Mouse (Mus musculus): Measurements from ENCODE around the gene Limch1. TPM values are rescaled to one million over a fixed set of nuclear protein-coding genes. Genes with fewer than 3 reads are reported as not detected.

The Limch1 gene
- total RNA-seq, 1 experiment: 7.5 TPM

- no peak for DNase-seq (ENCODE audit: low read depth, low spot score)
- Histone ChIP-seq H3K27ac (ENCODE audit: insufficient read depth, low read depth, low read length, poor library complexity, severe bottlenecking) (no peak overlapping the region), H3K4me3 (ENCODE audit: insufficient read depth in 1 of 2, low read depth in 1 of 2, low read length in 2 of 2, poor library complexity in 1 of 2, severe bottlenecking in 1 of 2) (no peak overlapping the region), H3K9me3 (ENCODE audit: control insufficient read depth, insufficient read depth, low read depth, low read length) (no peaks in the 10 kb centered on the region), H3K36me3 (ENCODE audit: control insufficient read depth, insufficient read depth, low read length, poor library complexity, severe bottlenecking) (no peaks in the 10 kb centered on the region), H3K9ac (ENCODE audit: insufficient read depth, low read depth, low read length, poor library complexity, severe bottlenecking) (no peak overlapping the region), H3K4me1 (ENCODE audit: control insufficient read depth in 2 of 2, insufficient read depth in 2 of 2, low read length in 2 of 2, poor library complexity in 1 of 2) (no peaks in the 10 kb centered on the region)
- no peak for TF ChIP-seq MAFK (IDR thresholded peaks at IDR 0.05; ENCODE audit: insufficient read depth, low read depth, low read length)
- no peak for TF ChIP-seq ZNF384 (IDR thresholded peaks at IDR 0.05; ENCODE audit: low read depth, low read length)
- TF ChIP-seq ZC3H11A (IDR thresholded peaks at IDR 0.05; ENCODE audit: borderline replicate concordance, low read depth, low read length): no peak
- no peak for TF ChIP-seq HCFC1 (IDR thresholded peaks at IDR 0.05; ENCODE audit: borderline replicate concordance, insufficient read depth, low read length)
- no peak for TF ChIP-seq CHD2 (IDR thresholded peaks at IDR 0.05; ENCODE audit: low read depth, low read length)
- in situ Hi-C loops (cut with MboI; ENCODE audit: low sequenced_read_pairs in 2 of 2, unreplicated experiment in 2 of 2): no loop called here
Measured at GRCm38 (mm10) chr5:67025581-67025980, 280.0 kb downstream of the Limch1 start.

GRCm38 (mm10) chr5:67028786-67029185 is 283.2 kb downstream of the Limch1 start:
- TF ChIP-seq CHD2 (IDR thresholded peaks at IDR 0.05; ENCODE audit: low read depth, low read length) (no peak), ZC3H11A (IDR thresholded peaks at IDR 0.05; ENCODE audit: borderline replicate concordance, low read depth, low read length) (no peak), MAFK (IDR thresholded peaks at IDR 0.05; ENCODE audit: insufficient read depth, low read depth, low read length) (no peak), HCFC1 (IDR thresholded peaks at IDR 0.05; ENCODE audit: borderline replicate concordance, insufficient read depth, low read length) (no peak), ZNF384 (IDR thresholded peaks at IDR 0.05; ENCODE audit: low read depth, low read length) (no peak)
- no peak overlapping the region for H3K4me3 ChIP-seq (ENCODE audit: insufficient read depth in 1 of 2, low read depth in 1 of 2, low read length in 2 of 2, poor library complexity in 1 of 2, severe bottlenecking in 1 of 2)
- no peak overlapping the region for H3K27ac ChIP-seq (ENCODE audit: insufficient read depth, low read depth, low read length, poor library complexity, severe bottlenecking)
- H3K9ac ChIP-seq (ENCODE audit: insufficient read depth, low read depth, low read length, poor library complexity, severe bottlenecking): no peak overlapping the region
- DNase-seq (ENCODE audit: low read depth, low spot score): no peak
- in situ Hi-C loops (cut with MboI; ENCODE audit: low sequenced_read_pairs in 2 of 2, unreplicated experiment in 2 of 2): no loop called here
- H3K9me3 ChIP-seq (ENCODE audit: control insufficient read depth, insufficient read depth, low read depth, low read length): no peaks in the 10 kb centered on the region
- no peaks in the 10 kb centered on the region for H3K36me3 ChIP-seq (ENCODE audit: control insufficient read depth, insufficient read depth, low read length, poor library complexity, severe bottlenecking)
- H3K4me1 ChIP-seq (ENCODE audit: control insufficient read depth in 2 of 2, insufficient read depth in 2 of 2, low read length in 2 of 2, poor library complexity in 1 of 2): no peaks in the 10 kb centered on the region

- Histone ChIP-seq H3K9ac (ENCODE audit: insufficient read depth, low read depth, low read length, poor library complexity, severe bottlenecking) (no peak overlapping the region), H3K4me1 (ENCODE audit: control insufficient read depth in 2 of 2, insufficient read depth in 2 of 2, low read length in 2 of 2, poor library complexity in 1 of 2) (no peaks in the 10 kb centered on the region), H3K36me3 (ENCODE audit: control insufficient read depth, insufficient read depth, low read length, poor library complexity, severe bottlenecking) (no peaks in the 10 kb centered on the region), H3K27ac (ENCODE audit: insufficient read depth, low read depth, low read length, poor library complexity, severe bottlenecking) (no peak overlapping the region), H3K4me3 (ENCODE audit: insufficient read depth in 1 of 2, low read depth in 1 of 2, low read length in 2 of 2, poor library complexity in 1 of 2, severe bottlenecking in 1 of 2) (no peak overlapping the region), H3K9me3 (ENCODE audit: control insufficient read depth, insufficient read depth, low read depth, low read length) (no peaks in the 10 kb centered on the region)
- in situ Hi-C loops (cut with MboI; ENCODE audit: low sequenced_read_pairs in 2 of 2, unreplicated experiment in 2 of 2): no loop called here
- no peak for DNase-seq (ENCODE audit: low read depth, low spot score)
- TF ChIP-seq ZC3H11A (IDR thresholded peaks at IDR 0.05; ENCODE audit: borderline replicate concordance, low read depth, low read length) (no peak), CHD2 (IDR thresholded peaks at IDR 0.05; ENCODE audit: low read depth, low read length) (no peak), ZNF384 (IDR thresholded peaks at IDR 0.05; ENCODE audit: low read depth, low read length) (no peak)
Measured at GRCm38 (mm10) chr5:67029946-67030345, 284.3 kb downstream of the Limch1 start.

GRCm38 (mm10) chr5:67032601-67033000 is 287.0 kb downstream of the Limch1 start:
- Histone ChIP-seq H3K27ac (ENCODE audit: insufficient read depth, low read depth, low read length, poor library complexity, severe bottlenecking) (no peak overlapping the region), H3K4me3 (ENCODE audit: insufficient read depth in 1 of 2, low read depth in 1 of 2, low read length in 2 of 2, poor library complexity in 1 of 2, severe bottlenecking in 1 of 2) (no peak overlapping the region), H3K4me1 (ENCODE audit: control insufficient read depth in 2 of 2, insufficient read depth in 2 of 2, low read length in 2 of 2, poor library complexity in 1 of 2) (no peaks in the 10 kb centered on the region), H3K9ac (ENCODE audit: insufficient read depth, low read depth, low read length, poor library complexity, severe bottlenecking) (no peak overlapping the region), H3K36me3 (ENCODE audit: control insufficient read depth, insufficient read depth, low read length, poor library complexity, severe bottlenecking) (no peaks in the 10 kb centered on the region), H3K9me3 (ENCODE audit: control insufficient read depth, insufficient read depth, low read depth, low read length) (no peaks in the 10 kb centered on the region)
- no peak for TF ChIP-seq HCFC1 (IDR thresholded peaks at IDR 0.05; ENCODE audit: borderline replicate concordance, insufficient read depth, low read length)
- no peak for DNase-seq (ENCODE audit: low read depth, low spot score)
- in situ Hi-C loops (cut with MboI; ENCODE audit: low sequenced_read_pairs in 2 of 2, unreplicated experiment in 2 of 2): no loop called here

- Histone ChIP-seq H3K4me1 (ENCODE audit: control insufficient read depth in 2 of 2, insufficient read depth in 2 of 2, low read length in 2 of 2, poor library complexity in 1 of 2) (no peaks in the 10 kb centered on the region), H3K36me3 (ENCODE audit: control insufficient read depth, insufficient read depth, low read length, poor library complexity, severe bottlenecking) (no peaks in the 10 kb centered on the region), H3K27ac (ENCODE audit: insufficient read depth, low read depth, low read length, poor library complexity, severe bottlenecking) (no peak overlapping the region), H3K9ac (ENCODE audit: insufficient read depth, low read depth, low read length, poor library complexity, severe bottlenecking) (no peak overlapping the region), H3K4me3 (ENCODE audit: insufficient read depth in 1 of 2, low read depth in 1 of 2, low read length in 2 of 2, poor library complexity in 1 of 2, severe bottlenecking in 1 of 2) (no peak overlapping the region), H3K9me3 (ENCODE audit: control insufficient read depth, insufficient read depth, low read depth, low read length) (no peaks in the 10 kb centered on the region)
- TF ChIP-seq CHD2 (IDR thresholded peaks at IDR 0.05; ENCODE audit: low read depth, low read length): no peak
- no peak for TF ChIP-seq MAFK (IDR thresholded peaks at IDR 0.05; ENCODE audit: insufficient read depth, low read depth, low read length)
- no peak for TF ChIP-seq HCFC1 (IDR thresholded peaks at IDR 0.05; ENCODE audit: borderline replicate concordance, insufficient read depth, low read length)
- TF ChIP-seq ZNF384 (IDR thresholded peaks at IDR 0.05; ENCODE audit: low read depth, low read length): no peak
- no peak for TF ChIP-seq ZC3H11A (IDR thresholded peaks at IDR 0.05; ENCODE audit: borderline replicate concordance, low read depth, low read length)
- DNase-seq (ENCODE audit: low read depth, low spot score): no peak
- in situ Hi-C loops (cut with MboI; ENCODE audit: low sequenced_read_pairs in 2 of 2, unreplicated experiment in 2 of 2): no loop called here
Measured at GRCm38 (mm10) chr5:67043932-67044331, 298.3 kb downstream of the Limch1 start.
